Mouse (Mus musculus) midbrain, embryonic 16.5 days (tissue): ENCODE results near the gene Elp4. TPM values are rescaled to one million over a fixed set of nuclear protein-coding genes. Genes with fewer than 3 reads are reported as not detected.

Experiments used
- ATAC-seq: fragments of 200-750 bp; cut with Nextera tagmentation; 2 replicates; pipeline ENCODE4 v1.8.0; 2017; ENCODE audit warnings: moderate TSS enrichment
- H3K27ac ChIP-seq: fragments of 300-500 bp; sonication (generic); 2 replicates; pipeline ENCODE4 v1.5.1; 2014; ENCODE audit warnings: mild to moderate bottlenecking, low read length, mixed read lengths
- H3K27me3 ChIP-seq: fragments of 300-500 bp; sonication (generic); 2 replicates; pipeline ENCODE4 v1.6.1; 2014; ENCODE audit warnings: low read depth, low read length, mixed read lengths; ENCODE audit not compliant: control insufficient read depth, insufficient read depth
- H3K36me3 ChIP-seq: fragments of 300-500 bp; sonication (generic); 2 replicates; pipeline ENCODE4 v1.6.1; 2014; ENCODE audit warnings: mild to moderate bottlenecking, low read length, moderate library complexity, mixed read lengths; ENCODE audit not compliant: control insufficient read depth, insufficient read depth
- H3K4me1 ChIP-seq: fragments of 300-500 bp; sonication (generic); 2 replicates; pipeline ENCODE4 v1.6.1; 2014; ENCODE audit warnings: mild to moderate bottlenecking, low read length, mixed read lengths; ENCODE audit not compliant: control insufficient read depth, insufficient read depth
- H3K4me2 ChIP-seq: fragments of 300-500 bp; sonication (generic); 2 replicates; pipeline ENCODE4 v1.6.1; 2014; ENCODE audit warnings: mild to moderate bottlenecking, low read length, mixed read lengths
- H3K4me3 ChIP-seq: fragments of 300-500 bp; sonication (generic); 2 replicates; pipeline ENCODE4 v1.5.1; 2014; ENCODE audit warnings: low read depth, mild to moderate bottlenecking, low read length, moderate library complexity, mixed read lengths
- H3K9ac ChIP-seq: fragments of 300-500 bp; sonication (generic); 2 replicates; pipeline ENCODE4 v1.6.1; 2014; ENCODE audit warnings: low read depth, low read length, mixed read lengths
- H3K9me3 ChIP-seq: fragments of 300-500 bp; sonication (generic); replicated peaks from 2 replicates; pipeline ENCODE4 v1.6.1; 2014; ENCODE audit warnings: mild to moderate bottlenecking, low read length, mixed read lengths; ENCODE audit not compliant: control insufficient read depth, poor library complexity, severe bottlenecking
- WGBS: fragments of 180-500 bp; shearing (Covaris S2); extraction: QIAGEN DNeasy Blood & Tissue Kit; methylation state at CpG from one replicate; pipeline ENCODE4 v1.1.7; 2014; 5-methylcytosine and 5-hydroxymethylcytosine counted together
- polyA plus RNA-seq: library from polyadenylated mRNA; unstranded; fragments of >200 nt; fragmentation: Nextera tagmentation; extraction: Ambion mirVana; gene quantifications from 2 replicates; pipeline ENCODE4 v1.2.1, GENCODE M21; 2015

The Elp4 gene
- polyA plus RNA-seq, 1 experiment from 2014 or later = 41.3 TPM

GRCm38 (mm10) chr2:105730704-105731103 lies 173.7 kb downstream of the Elp4 start:
- no peaks in the 10 kb centered on the region for H3K27me3 ChIP-seq
- ATAC-seq = no peak
- H3K9me3 ChIP-seq = no peaks in the 10 kb centered on the region
- H3K4me3 ChIP-seq = no peak overlapping the region
- H3K4me1 ChIP-seq = no peaks in the 10 kb centered on the region
- H3K9ac ChIP-seq = no peak overlapping the region
- H3K27ac ChIP-seq = no peak overlapping the region
- 96% methylated on average over 3 of the region's 3 CpGs for WGBS
- H3K4me2 ChIP-seq = no peak overlapping the region
- H3K36me3 ChIP-seq = no peaks in the 10 kb centered on the region

GRCm38 (mm10) chr2:105726657-105727056 lies 177.7 kb downstream of the Elp4 start:
- WGBS = 68% methylated on average over 9 of the region's 9 CpGs
- Histone ChIP-seq H3K36me3 (no peaks in the 10 kb centered on the region), H3K4me1 (no peaks in the 10 kb centered on the region), H3K4me2 (no peak overlapping the region), H3K27ac (no peak overlapping the region), H3K9ac (no peak overlapping the region), H3K27me3 (peaks cover 13% of the 10 kb centered on the region), H3K9me3 (no peaks in the 10 kb centered on the region), H3K4me3 (no peak overlapping the region)
- ATAC-seq = no peak

- peaks cover 16% of the 10 kb centered on the region for H3K27me3 ChIP-seq
These were observed 188.8 kb downstream of the Elp4 start for GRCm38 (mm10) chr2:105715409-105716115.

GRCm38 (mm10) chr2:105710511-105710910 lies 193.9 kb downstream of the Elp4 start:
- H3K27ac ChIP-seq = no peak overlapping the region
- H3K4me1 ChIP-seq = no peaks in the 10 kb centered on the region
- H3K4me2 ChIP-seq = no peak overlapping the region
- H3K4me3 ChIP-seq = no peak overlapping the region
- no peaks in the 10 kb centered on the region for H3K9me3 ChIP-seq
- WGBS = 62% methylated on average over 3 of the region's 3 CpGs
- no peak overlapping the region for H3K9ac ChIP-seq
- H3K36me3 ChIP-seq = no peaks in the 10 kb centered on the region
- H3K27me3 ChIP-seq = no peaks in the 10 kb centered on the region; the same call in none of the 2 replicates
- ATAC-seq = no peak

More at GRCm38 (mm10) chr2:105715409-105716115, 188.8 kb downstream of the Elp4 start:
- H3K36me3 ChIP-seq = no peaks in the 10 kb centered on the region
- H3K4me1 ChIP-seq = no peaks in the 10 kb centered on the region
- 50% methylated on average over 8 of the region's 8 CpGs for WGBS
- no peak overlapping the region for H3K9ac ChIP-seq
- H3K27ac ChIP-seq = peak overlapping the region; percentile 22; the same call in 1 of the 2 replicates
- H3K4me3 ChIP-seq = no peak overlapping the region
- no peak overlapping the region for H3K4me2 ChIP-seq
- no peaks in the 10 kb centered on the region for H3K9me3 ChIP-seq
- peak; percentile 64; the same call in 1 of the 2 replicates for ATAC-seq

GRCm38 (mm10) chr2:105709126-105709525 lies 195.2 kb downstream of the Elp4 start:
- Histone ChIP-seq H3K27me3 (no peaks in the 10 kb centered on the region), H3K9ac (no peak overlapping the region), H3K36me3 (no peaks in the 10 kb centered on the region), H3K4me2 (no peak overlapping the region), H3K27ac (no peak overlapping the region), H3K4me1 (no peaks in the 10 kb centered on the region), H3K4me3 (no peak overlapping the region), H3K9me3 (no peaks in the 10 kb centered on the region)
- 77% methylated on average over 3 of the region's 3 CpGs for WGBS
- no peak for ATAC-seq

GRCm38 (mm10) chr2:105705320-105705719 lies 199.0 kb downstream of the Elp4 start:
- H3K9me3 ChIP-seq = no peaks in the 10 kb centered on the region
- no peak for ATAC-seq
- 65% methylated on average over 2 of the region's 2 CpGs for WGBS

GRCm38 (mm10) chr2:105702586-105702985 lies 201.8 kb downstream of the Elp4 start:
- H3K9me3 ChIP-seq = no peaks in the 10 kb centered on the region
- no peaks in the 10 kb centered on the region for H3K36me3 ChIP-seq
- H3K4me2 ChIP-seq = no peak overlapping the region
- 78% methylated on average over 10 of the region's 10 CpGs for WGBS
- H3K9ac ChIP-seq = no peak overlapping the region
- no peak for ATAC-seq
- H3K4me3 ChIP-seq = no peak overlapping the region
- no peaks in the 10 kb centered on the region for H3K27me3 ChIP-seq
- no peak overlapping the region for H3K27ac ChIP-seq
- H3K4me1 ChIP-seq = no peaks in the 10 kb centered on the region

More at GRCm38 (mm10) chr2:105705320-105705719, 199.0 kb downstream of the Elp4 start:
- Histone ChIP-seq H3K4me2 (no peak overlapping the region), H3K27ac (no peak overlapping the region), H3K27me3 (no peaks in the 10 kb centered on the region), H3K4me3 (no peak overlapping the region), H3K4me1 (no peaks in the 10 kb centered on the region), H3K9ac (no peak overlapping the region), H3K36me3 (no peaks in the 10 kb centered on the region)

GRCm38 (mm10) chr2:105701781-105702180 lies 202.6 kb downstream of the Elp4 start:
- Histone ChIP-seq H3K4me3 (no peak overlapping the region), H3K4me1 (no peaks in the 10 kb centered on the region), H3K9ac (no peak overlapping the region), H3K27me3 (no peaks in the 10 kb centered on the region), H3K36me3 (no peaks in the 10 kb centered on the region), H3K4me2 (no peak overlapping the region), H3K27ac (no peak overlapping the region), H3K9me3 (no peaks in the 10 kb centered on the region)
- ATAC-seq = no peak
- WGBS = 67% methylated on average over 4 of the region's 4 CpGs

- no peak overlapping the region for H3K4me2 ChIP-seq
- WGBS = 75% methylated on average over 2 of the region's 2 CpGs
- ATAC-seq = no peak
These were observed 205.7 kb downstream of the Elp4 start for GRCm38 (mm10) chr2:105698631-105699030.

More at GRCm38 (mm10) chr2:105698631-105699030, 205.7 kb downstream of the Elp4 start:
- Histone ChIP-seq H3K9me3 (no peaks in the 10 kb centered on the region), H3K27me3 (peaks cover 10% of the 10 kb centered on the region), H3K4me1 (no peaks in the 10 kb centered on the region), H3K4me3 (no peak overlapping the region), H3K9ac (no peak overlapping the region), H3K36me3 (no peaks in the 10 kb centered on the region), H3K27ac (no peak overlapping the region)
